Mouse (Mus musculus): ENCODE data around the gene Slc35b2. TPM values are rescaled to one million over a fixed set of nuclear protein-coding genes. Genes with fewer than 3 reads are reported as not detected.

Slc35b2 gene
- polyA plus RNA-seq, 1 experiment, result 28.2 TPM

- peaks cover 36% of the 10 kb centered on the region for H3K36me3 ChIP-seq (ENCODE audit: control insufficient read depth, insufficient read depth, low read length, poor library complexity, severe bottlenecking)
- H3K9ac ChIP-seq (ENCODE audit: low read depth, poor library complexity, severe bottlenecking), result no peak overlapping the region
- TF ChIP-seq POLR2A (IDR thresholded peaks at IDR 0.05; ENCODE audit: insufficient read depth, low read length) (no peak), CTCF (IDR thresholded peaks at IDR 0.05; ENCODE audit: low read depth, low read length) (peak; percentile 75)
- H3K9me3 ChIP-seq (replicated peaks; ENCODE audit: control insufficient read depth, insufficient read depth, low read length, poor library complexity, severe bottlenecking), result no peaks in the 10 kb centered on the region
- H3K4me1 ChIP-seq (ENCODE audit: control insufficient read depth, insufficient read depth, low read length), result peaks cover 3% of the 10 kb centered on the region
- no peaks in the 10 kb centered on the region for H3K27me3 ChIP-seq (ENCODE audit: control insufficient read depth, insufficient read depth, low read length, poor library complexity, severe bottlenecking)
- no peak overlapping the region for H3K4me3 ChIP-seq (ENCODE audit: low read depth, low read length)
- H3K27ac ChIP-seq (ENCODE audit: insufficient read depth, low read length), result 0 out of 2 replicates have a peak overlapping the region, but pooled peaks have one; percentile 40
Measured at GRCm38 (mm10) chr17:45586449-45586837, 22.8 kb downstream of the Slc35b2 start.

- Histone ChIP-seq H3K27me3 (ENCODE audit: control insufficient read depth, insufficient read depth, low read length, poor library complexity, severe bottlenecking) (no peaks in the 10 kb centered on the region), H3K27ac (ENCODE audit: insufficient read depth, low read length) (no peak overlapping the region), H3K4me1 (ENCODE audit: control insufficient read depth, insufficient read depth, low read length) (peaks cover 3% of the 10 kb centered on the region), H3K36me3 (ENCODE audit: control insufficient read depth, insufficient read depth, low read length, poor library complexity, severe bottlenecking) (peaks cover 36% of the 10 kb centered on the region), H3K4me3 (ENCODE audit: low read depth, low read length) (no peak overlapping the region), H3K9me3 (replicated peaks; ENCODE audit: control insufficient read depth, insufficient read depth, low read length, poor library complexity, severe bottlenecking) (no peaks in the 10 kb centered on the region), H3K9ac (ENCODE audit: low read depth, poor library complexity, severe bottlenecking) (no peak overlapping the region)
- TF ChIP-seq POLR2A (IDR thresholded peaks at IDR 0.05; ENCODE audit: insufficient read depth, low read length), result no peak
- no peak for TF ChIP-seq EP300 (IDR thresholded peaks at IDR 0.05; ENCODE audit: insufficient read depth, low read depth, low read length)
- no peak for TF ChIP-seq CTCF (IDR thresholded peaks at IDR 0.05; ENCODE audit: low read depth, low read length)
Measured at GRCm38 (mm10) chr17:45588370-45588769, 24.7 kb downstream of the Slc35b2 start.

- TF ChIP-seq EP300 (IDR thresholded peaks at IDR 0.05; ENCODE audit: insufficient read depth, low read depth, low read length) (no peak), CTCF (IDR thresholded peaks at IDR 0.05; ENCODE audit: low read depth, low read length) (no peak)
- no peak overlapping the region for H3K9ac ChIP-seq (ENCODE audit: low read depth, poor library complexity, severe bottlenecking)
- H3K4me3 ChIP-seq (ENCODE audit: low read depth, low read length), result no peak overlapping the region
- H3K9me3 ChIP-seq (replicated peaks; ENCODE audit: control insufficient read depth, insufficient read depth, low read length, poor library complexity, severe bottlenecking), result no peaks in the 10 kb centered on the region
- H3K36me3 ChIP-seq (ENCODE audit: control insufficient read depth, insufficient read depth, low read length, poor library complexity, severe bottlenecking), result peaks cover 36% of the 10 kb centered on the region
- no peak overlapping the region for H3K27ac ChIP-seq (ENCODE audit: insufficient read depth, low read length)
- peaks cover 3% of the 10 kb centered on the region for H3K4me1 ChIP-seq (ENCODE audit: control insufficient read depth, insufficient read depth, low read length)
- no peaks in the 10 kb centered on the region for H3K27me3 ChIP-seq (ENCODE audit: control insufficient read depth, insufficient read depth, low read length, poor library complexity, severe bottlenecking)
Measured at GRCm38 (mm10) chr17:45589236-45589635, 25.6 kb downstream of the Slc35b2 start.

- Histone ChIP-seq H3K36me3 (ENCODE audit: control insufficient read depth, insufficient read depth, low read length, poor library complexity, severe bottlenecking) (peaks cover 36% of the 10 kb centered on the region), H3K27me3 (ENCODE audit: control insufficient read depth, insufficient read depth, low read length, poor library complexity, severe bottlenecking) (no peaks in the 10 kb centered on the region), H3K9ac (ENCODE audit: low read depth, poor library complexity, severe bottlenecking) (no peak overlapping the region), H3K9me3 (replicated peaks; ENCODE audit: control insufficient read depth, insufficient read depth, low read length, poor library complexity, severe bottlenecking) (no peaks in the 10 kb centered on the region), H3K27ac (ENCODE audit: insufficient read depth, low read length) (no peak overlapping the region), H3K4me3 (ENCODE audit: low read depth, low read length) (no peak overlapping the region), H3K4me1 (ENCODE audit: control insufficient read depth, insufficient read depth, low read length) (peaks cover 3% of the 10 kb centered on the region)
- TF ChIP-seq POLR2A (IDR thresholded peaks at IDR 0.05; ENCODE audit: insufficient read depth, low read length), result no peak
- TF ChIP-seq EP300 (IDR thresholded peaks at IDR 0.05; ENCODE audit: insufficient read depth, low read depth, low read length), result no peak
- no peak for TF ChIP-seq CTCF (IDR thresholded peaks at IDR 0.05; ENCODE audit: low read depth, low read length)
Measured at GRCm38 (mm10) chr17:45589844-45590243, 26.2 kb downstream of the Slc35b2 start.

GRCm38 (mm10) chr17:45590410-45590809 lies 26.7 kb downstream of the Slc35b2 start:
- Histone ChIP-seq H3K9ac (ENCODE audit: low read depth, poor library complexity, severe bottlenecking) (no peak overlapping the region), H3K9me3 (replicated peaks; ENCODE audit: control insufficient read depth, insufficient read depth, low read length, poor library complexity, severe bottlenecking) (no peaks in the 10 kb centered on the region), H3K27me3 (ENCODE audit: control insufficient read depth, insufficient read depth, low read length, poor library complexity, severe bottlenecking) (no peaks in the 10 kb centered on the region), H3K36me3 (ENCODE audit: control insufficient read depth, insufficient read depth, low read length, poor library complexity, severe bottlenecking) (peaks cover 36% of the 10 kb centered on the region), H3K4me3 (ENCODE audit: low read depth, low read length) (no peak overlapping the region), H3K27ac (ENCODE audit: insufficient read depth, low read length) (no peak overlapping the region), H3K4me1 (ENCODE audit: control insufficient read depth, insufficient read depth, low read length) (peaks cover 3% of the 10 kb centered on the region)
- no peak for TF ChIP-seq CTCF (IDR thresholded peaks at IDR 0.05; ENCODE audit: low read depth, low read length)

GRCm38 (mm10) chr17:45591701-45592605 lies 28.3 kb downstream of the Slc35b2 start:
- H3K9ac ChIP-seq (ENCODE audit: low read depth, poor library complexity, severe bottlenecking), result peak overlapping the region; percentile 75; the same call in 1 of the 2 replicates
- H3K27ac ChIP-seq (ENCODE audit: insufficient read depth, low read length), result 0 out of 2 replicates have a peak overlapping the region, but pooled peaks have one; percentile 16
- peak overlapping the region; percentile 40 for H3K4me3 ChIP-seq (ENCODE audit: low read depth, low read length)
- TF ChIP-seq CTCF (IDR thresholded peaks at IDR 0.05; ENCODE audit: low read depth, low read length), result no peak
- no peak for TF ChIP-seq POLR2A (IDR thresholded peaks at IDR 0.05; ENCODE audit: insufficient read depth, low read length)
- TF ChIP-seq EP300 (IDR thresholded peaks at IDR 0.05; ENCODE audit: insufficient read depth, low read depth, low read length), result peak; percentile 72
- H3K36me3 ChIP-seq (ENCODE audit: control insufficient read depth, insufficient read depth, low read length, poor library complexity, severe bottlenecking), result peaks cover 32% of the 10 kb centered on the region
- peaks cover 3% of the 10 kb centered on the region for H3K4me1 ChIP-seq (ENCODE audit: control insufficient read depth, insufficient read depth, low read length)
- H3K9me3 ChIP-seq (replicated peaks; ENCODE audit: control insufficient read depth, insufficient read depth, low read length, poor library complexity, severe bottlenecking), result no peaks in the 10 kb centered on the region
- no peaks in the 10 kb centered on the region for H3K27me3 ChIP-seq (ENCODE audit: control insufficient read depth, insufficient read depth, low read length, poor library complexity, severe bottlenecking)

Measured in ES-Bruce4 (cell line).